Mouse (Mus musculus): ENCODE data around the gene Lasp1. TPM values are rescaled to one million over a fixed set of nuclear protein-coding genes. Genes with fewer than 3 reads are reported as not detected.
A peak's percentile ranks its signal among the peaks of the same experiment; 100 is the strongest.

Gene Lasp1
- polyA plus RNA-seq, 1 experiment from 2014 or later = 133 TPM

DNA sequence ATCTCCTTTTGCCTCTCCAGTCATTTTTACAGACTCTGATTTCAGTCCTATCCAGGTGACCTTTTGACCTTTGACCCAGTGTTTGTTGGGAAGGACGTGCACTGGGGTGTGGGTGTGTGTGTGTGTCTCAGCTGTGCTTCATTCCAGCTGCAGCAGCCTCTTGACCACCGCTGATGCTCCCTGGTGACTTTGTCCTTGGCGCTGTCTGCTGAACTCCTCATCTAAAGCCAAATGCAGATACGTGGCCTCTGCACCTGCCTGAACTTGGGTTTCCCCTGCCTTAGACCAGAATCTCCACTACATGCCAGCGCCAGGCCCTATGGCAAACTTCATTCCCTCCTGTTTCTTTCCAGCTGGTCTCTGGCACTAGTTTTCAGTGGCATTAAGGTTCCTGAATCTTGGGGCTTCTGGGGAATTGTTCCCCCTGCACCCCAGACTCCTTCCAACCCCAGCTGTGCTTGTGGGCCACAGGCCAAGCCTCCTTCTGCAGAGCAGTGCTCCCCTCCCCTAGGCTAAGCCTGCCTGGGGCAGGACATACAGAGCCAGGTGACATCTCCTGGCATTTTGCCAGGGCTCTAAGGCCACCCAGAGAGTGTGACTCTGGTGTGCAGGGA, 9.9 kb downstream of the Lasp1 start:
- Histone ChIP-seq H3K9me3 (ENCODE audit: low read length) (no peaks in the 10 kb centered on the region), H3K27me3 (ENCODE audit: insufficient read depth, low read length) (no peaks in the 10 kb centered on the region), H3K4me3 (ENCODE audit: low read length) (no peak overlapping the region), H3K4me2 (replicated peaks; ENCODE audit: low read depth, low read length) (peak overlapping the region; percentile 23; the same call in 1 of the 2 replicates), H3K4me1 (ENCODE audit: insufficient read depth, low read length) (peaks cover 100% of the 10 kb centered on the region), H3K36me3 (ENCODE audit: insufficient read depth, low read length) (0 out of 2 replicates have a peak, but pooled peaks cover 18% of the 10 kb centered on the region), H3K27ac (ENCODE audit: low read length) (peak overlapping the region; percentile 82), H3K9ac (replicated peaks; ENCODE audit: low read length) (peak overlapping the region; percentile 46; the same call in 1 of the 2 replicates)
- 44% methylated on average over 5 of the region's 5 CpGs for WGBS
- 0 out of 2 replicates have a peak, but pooled peaks have one; percentile 16 for ATAC-seq (ENCODE audit: low FRiP score, low TSS enrichment)

DNA sequence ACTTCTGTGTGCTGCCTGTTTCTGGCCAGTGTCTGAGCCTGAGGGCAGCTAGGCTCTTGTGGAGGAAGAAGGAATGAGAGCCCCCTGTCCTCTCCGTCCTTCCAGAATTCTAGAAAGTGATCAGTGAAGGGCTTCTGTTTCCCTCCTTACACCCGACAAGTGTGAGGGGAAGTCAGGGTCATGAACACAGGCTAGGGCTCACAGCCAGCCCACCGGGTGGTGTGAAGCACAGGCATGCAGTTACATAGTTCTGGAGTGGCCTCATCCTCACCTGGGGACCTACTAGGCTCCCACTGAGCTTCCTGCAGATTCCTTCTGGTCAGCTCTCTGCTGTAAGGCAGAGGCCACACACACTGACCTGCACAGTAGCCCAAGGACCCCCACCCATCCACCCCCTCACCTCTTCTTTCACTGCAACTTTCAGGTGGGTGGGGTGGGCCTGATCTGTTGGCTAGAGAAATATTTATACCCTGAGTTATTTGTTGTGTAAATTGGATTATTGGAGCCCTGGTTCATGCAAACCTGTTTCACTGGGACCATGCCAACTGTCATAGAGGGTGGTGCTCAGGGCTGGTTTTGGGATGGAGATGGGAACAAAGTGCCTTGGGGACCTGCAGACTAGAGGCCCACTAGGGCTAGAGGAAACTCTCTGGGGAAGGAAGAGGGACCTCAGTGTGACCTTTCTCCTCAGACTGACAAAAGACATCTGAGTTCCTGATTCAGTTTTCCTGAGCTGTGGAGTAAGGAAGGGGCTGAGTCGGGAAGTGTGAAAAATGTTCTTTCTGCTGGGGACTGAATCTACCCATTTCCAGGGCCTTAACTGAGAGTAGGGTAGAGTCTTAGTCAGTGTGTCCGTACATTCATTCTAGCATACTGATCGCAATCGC, 10.7 kb downstream of the Lasp1 start:
- peak overlapping the region; percentile 82 for H3K27ac ChIP-seq (ENCODE audit: low read length)
- H3K27me3 ChIP-seq (ENCODE audit: insufficient read depth, low read length) = no peaks in the 10 kb centered on the region
- 0 out of 2 replicates have a peak, but pooled peaks cover 18% of the 10 kb centered on the region for H3K36me3 ChIP-seq (ENCODE audit: insufficient read depth, low read length)
- peaks cover 100% of the 10 kb centered on the region for H3K4me1 ChIP-seq (ENCODE audit: insufficient read depth, low read length)
- H3K4me3 ChIP-seq (ENCODE audit: low read length) = no peak overlapping the region
- ATAC-seq (ENCODE audit: low FRiP score, low TSS enrichment) = no peak
- H3K4me2 ChIP-seq (replicated peaks; ENCODE audit: low read depth, low read length) = peak overlapping the region; percentile 23; the same call in 1 of the 2 replicates
- H3K9ac ChIP-seq (replicated peaks; ENCODE audit: low read length) = peak overlapping the region; percentile 46; the same call in 1 of the 2 replicates
- H3K9me3 ChIP-seq (ENCODE audit: low read length) = no peaks in the 10 kb centered on the region
- WGBS = 63% methylated on average over 7 of the region's 7 CpGs

DNA sequence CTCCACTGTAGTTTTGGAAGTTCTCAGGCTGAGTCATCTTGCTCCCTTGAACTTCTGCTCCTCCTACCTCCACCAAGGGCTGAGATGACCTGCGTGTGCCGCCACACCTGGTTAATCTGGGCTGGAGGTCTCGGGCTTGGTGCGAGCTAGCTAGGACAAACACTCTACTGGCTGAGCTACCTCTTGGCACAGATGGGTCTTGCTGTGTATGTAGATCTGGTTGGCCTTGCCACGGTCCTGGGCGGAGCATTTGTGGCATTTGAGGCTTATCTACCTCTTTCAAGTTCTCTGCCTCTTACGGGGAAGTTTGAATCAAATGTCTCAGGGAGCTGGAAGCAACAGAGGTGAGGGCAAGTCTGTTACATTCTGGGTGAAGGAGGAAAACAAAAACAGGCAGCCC, 11.6 kb downstream of the Lasp1 start:
- 0 out of 2 replicates have a peak, but pooled peaks cover 22% of the 10 kb centered on the region for H3K36me3 ChIP-seq (ENCODE audit: insufficient read depth, low read length)
- peak overlapping the region; percentile 82 for H3K27ac ChIP-seq (ENCODE audit: low read length)
- no peak overlapping the region for H3K4me2 ChIP-seq (replicated peaks; ENCODE audit: low read depth, low read length)
- no peak overlapping the region; the same call in 1 of the 2 replicates for H3K9ac ChIP-seq (replicated peaks; ENCODE audit: low read length)
- 74% methylated on average over 7 of the region's 7 CpGs for WGBS
- H3K4me1 ChIP-seq (ENCODE audit: insufficient read depth, low read length) = peaks cover 100% of the 10 kb centered on the region
- H3K4me3 ChIP-seq (ENCODE audit: low read length) = no peak overlapping the region
- no peaks in the 10 kb centered on the region for H3K27me3 ChIP-seq (ENCODE audit: insufficient read depth, low read length)
- H3K9me3 ChIP-seq (ENCODE audit: low read length) = no peaks in the 10 kb centered on the region
- ATAC-seq (ENCODE audit: low FRiP score, low TSS enrichment) = no peak

DNA sequence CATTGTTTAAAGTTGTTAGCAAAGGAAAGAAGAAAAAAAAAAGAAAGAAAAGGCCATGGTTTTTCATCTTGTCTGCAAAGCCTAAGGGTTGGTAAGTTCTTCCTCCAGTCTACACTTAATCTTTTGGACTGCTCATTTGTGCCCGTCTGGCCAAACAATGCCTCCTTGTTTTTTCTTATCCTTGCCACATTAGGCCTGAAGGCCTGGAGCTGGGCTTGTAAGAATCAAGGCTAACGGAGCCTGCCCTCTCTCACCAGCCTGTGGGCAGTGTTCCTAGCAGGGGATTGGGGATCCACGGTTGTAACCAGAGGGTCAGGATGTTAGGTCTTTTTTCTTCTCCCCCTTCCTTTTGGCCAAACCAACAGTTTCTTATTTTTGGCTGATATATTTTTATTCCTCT, 12.2 kb downstream of the Lasp1 start:
- peaks cover 100% of the 10 kb centered on the region for H3K4me1 ChIP-seq (ENCODE audit: insufficient read depth, low read length)
- peak overlapping the region; percentile 30; the same call in 1 of the 2 replicates for H3K4me2 ChIP-seq (replicated peaks; ENCODE audit: low read depth, low read length)
- H3K4me3 ChIP-seq (ENCODE audit: low read length) = no peak overlapping the region
- peak overlapping the region; percentile 82 for H3K27ac ChIP-seq (ENCODE audit: low read length)
- no peak for ATAC-seq (ENCODE audit: low FRiP score, low TSS enrichment)
- H3K27me3 ChIP-seq (ENCODE audit: insufficient read depth, low read length) = no peaks in the 10 kb centered on the region
- H3K36me3 ChIP-seq (ENCODE audit: insufficient read depth, low read length) = peaks cover 28% of the 10 kb centered on the region; the same call in 1 of the 2 replicates
- H3K9ac ChIP-seq (replicated peaks; ENCODE audit: low read length) = no peak overlapping the region; the same call in 1 of the 2 replicates
- no peaks in the 10 kb centered on the region for H3K9me3 ChIP-seq (ENCODE audit: low read length)
- WGBS = 55% methylated on average over 3 of the region's 3 CpGs

DNA sequence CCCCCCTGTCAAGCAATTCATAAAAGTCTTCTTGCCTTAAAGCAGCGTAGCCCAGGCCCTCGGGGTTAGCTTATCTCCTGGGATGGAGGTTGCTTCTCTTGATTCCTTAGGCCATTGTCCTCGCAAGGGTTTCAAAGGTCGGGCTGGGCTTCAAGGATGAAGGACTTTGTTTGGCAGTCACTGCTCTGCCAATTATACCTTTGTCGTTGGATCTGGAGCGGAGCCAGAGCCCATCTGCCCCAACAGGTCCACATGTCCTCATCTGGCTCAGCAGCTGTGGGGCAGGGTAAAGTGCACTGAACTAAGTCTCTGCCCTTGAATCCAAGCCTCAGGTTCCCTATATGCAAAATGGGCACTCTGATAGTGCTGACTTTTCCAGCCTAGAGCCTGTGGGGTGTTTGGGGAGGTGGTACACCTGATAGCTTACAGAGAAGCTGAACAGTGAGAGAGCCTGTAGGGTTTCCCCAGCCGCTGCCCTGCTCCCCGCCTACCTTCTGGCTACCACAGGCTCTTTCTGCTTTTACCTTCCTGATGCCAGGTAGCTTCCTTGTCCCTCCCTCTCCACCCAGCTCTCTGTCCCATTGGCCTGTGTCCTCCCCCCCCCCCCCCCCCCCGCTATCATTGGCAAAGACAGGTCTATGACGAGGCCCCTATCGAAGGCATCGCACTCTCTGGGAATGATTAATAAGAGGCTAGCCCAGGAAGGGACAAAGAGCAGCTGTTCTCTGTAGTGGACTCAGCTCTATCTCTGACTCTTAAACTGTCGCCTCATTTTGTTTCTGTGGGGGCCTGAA, 13.0 kb downstream of the Lasp1 start:
- 0 out of 2 replicates have a peak overlapping the region, but pooled peaks have one; percentile 2 for H3K4me3 ChIP-seq (ENCODE audit: low read length)
- peak overlapping the region; percentile 35 for H3K4me2 ChIP-seq (replicated peaks; ENCODE audit: low read depth, low read length)
- no peaks in the 10 kb centered on the region for H3K27me3 ChIP-seq (ENCODE audit: insufficient read depth, low read length)
- peaks cover 34% of the 10 kb centered on the region for H3K36me3 ChIP-seq (ENCODE audit: insufficient read depth, low read length)
- no peaks in the 10 kb centered on the region for H3K9me3 ChIP-seq (ENCODE audit: low read length)
- peak; percentile 46 for ATAC-seq (ENCODE audit: low FRiP score, low TSS enrichment)
- H3K27ac ChIP-seq (ENCODE audit: low read length) = peak overlapping the region; percentile 90
- 44% methylated on average over 11 of the region's 13 CpGs for WGBS
- peak overlapping the region; percentile 41 for H3K9ac ChIP-seq (replicated peaks; ENCODE audit: low read length)
- peaks cover 99% of the 10 kb centered on the region for H3K4me1 ChIP-seq (ENCODE audit: insufficient read depth, low read length)

DNA sequence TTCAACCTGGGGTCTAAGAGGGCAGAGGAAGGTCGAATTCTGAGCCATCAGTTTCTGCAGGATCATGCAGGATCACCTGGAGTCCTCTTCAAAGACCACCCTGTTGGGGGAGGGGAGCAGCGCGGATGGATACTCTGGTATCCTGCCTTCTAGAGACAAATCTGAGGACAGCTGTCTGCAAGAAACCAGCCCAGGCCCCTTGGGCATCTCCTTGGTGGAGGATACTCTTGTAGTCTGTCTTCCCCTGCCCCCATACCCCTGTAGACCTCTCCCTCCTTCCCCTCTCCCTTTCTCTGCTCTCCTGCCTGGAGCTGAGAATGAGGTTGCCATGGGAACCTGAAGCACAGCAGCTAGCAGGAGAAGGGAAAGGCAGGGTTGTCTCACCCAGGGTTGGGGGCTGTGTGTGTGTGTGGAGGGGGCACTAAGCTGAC, 13.7 kb downstream of the Lasp1 start:
- no peak overlapping the region; the same call in 1 of the 2 replicates for H3K9ac ChIP-seq (replicated peaks; ENCODE audit: low read length)

DNA sequence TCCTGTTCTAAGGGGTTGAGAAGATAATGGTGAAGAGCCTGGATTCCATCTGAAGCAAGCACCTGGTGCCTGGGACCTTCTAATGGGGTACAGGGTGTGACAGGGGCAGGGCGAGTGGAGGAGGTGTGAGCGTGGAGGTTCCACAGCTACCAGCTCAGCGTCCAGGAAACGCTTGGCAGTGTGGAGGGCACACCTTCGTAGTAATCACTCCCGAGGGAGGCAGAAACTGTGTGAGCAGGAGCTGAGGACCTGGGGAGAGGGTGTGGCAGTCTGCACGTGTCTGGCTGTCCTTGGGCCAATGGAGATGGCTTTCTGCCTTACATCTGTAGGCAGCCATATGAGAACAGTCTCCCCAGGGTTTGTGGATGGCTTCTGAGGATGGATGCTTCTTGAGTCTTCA, 14.3 kb downstream of the Lasp1 start:
- Histone ChIP-seq H3K4me1 (ENCODE audit: insufficient read depth, low read length) (peaks cover 99% of the 10 kb centered on the region), H3K36me3 (ENCODE audit: insufficient read depth, low read length) (peaks cover 33% of the 10 kb centered on the region), H3K9me3 (ENCODE audit: low read length) (no peaks in the 10 kb centered on the region), H3K4me3 (ENCODE audit: low read length) (no peak overlapping the region), H3K27ac (ENCODE audit: low read length) (peak overlapping the region; percentile 90), H3K9ac (replicated peaks; ENCODE audit: low read length) (no peak overlapping the region), H3K27me3 (ENCODE audit: insufficient read depth, low read length) (no peaks in the 10 kb centered on the region), H3K4me2 (replicated peaks; ENCODE audit: low read depth, low read length) (no peak overlapping the region)
- 46% methylated on average over 7 of the region's 7 CpGs for WGBS
- no peak for ATAC-seq (ENCODE audit: low FRiP score, low TSS enrichment)

More for the DNA sequence above, 13.7 kb downstream of the Lasp1 start:
- WGBS = 53% methylated on average over 3 of the region's 3 CpGs
- Histone ChIP-seq H3K9me3 (ENCODE audit: low read length) (no peaks in the 10 kb centered on the region), H3K36me3 (ENCODE audit: insufficient read depth, low read length) (peaks cover 32% of the 10 kb centered on the region), H3K4me1 (ENCODE audit: insufficient read depth, low read length) (peaks cover 99% of the 10 kb centered on the region), H3K27me3 (ENCODE audit: insufficient read depth, low read length) (no peaks in the 10 kb centered on the region), H3K27ac (ENCODE audit: low read length) (peak overlapping the region; percentile 90), H3K4me3 (ENCODE audit: low read length) (no peak overlapping the region), H3K4me2 (replicated peaks; ENCODE audit: low read depth, low read length) (peak overlapping the region; percentile 35)
- no peak for ATAC-seq (ENCODE audit: low FRiP score, low TSS enrichment)

DNA sequence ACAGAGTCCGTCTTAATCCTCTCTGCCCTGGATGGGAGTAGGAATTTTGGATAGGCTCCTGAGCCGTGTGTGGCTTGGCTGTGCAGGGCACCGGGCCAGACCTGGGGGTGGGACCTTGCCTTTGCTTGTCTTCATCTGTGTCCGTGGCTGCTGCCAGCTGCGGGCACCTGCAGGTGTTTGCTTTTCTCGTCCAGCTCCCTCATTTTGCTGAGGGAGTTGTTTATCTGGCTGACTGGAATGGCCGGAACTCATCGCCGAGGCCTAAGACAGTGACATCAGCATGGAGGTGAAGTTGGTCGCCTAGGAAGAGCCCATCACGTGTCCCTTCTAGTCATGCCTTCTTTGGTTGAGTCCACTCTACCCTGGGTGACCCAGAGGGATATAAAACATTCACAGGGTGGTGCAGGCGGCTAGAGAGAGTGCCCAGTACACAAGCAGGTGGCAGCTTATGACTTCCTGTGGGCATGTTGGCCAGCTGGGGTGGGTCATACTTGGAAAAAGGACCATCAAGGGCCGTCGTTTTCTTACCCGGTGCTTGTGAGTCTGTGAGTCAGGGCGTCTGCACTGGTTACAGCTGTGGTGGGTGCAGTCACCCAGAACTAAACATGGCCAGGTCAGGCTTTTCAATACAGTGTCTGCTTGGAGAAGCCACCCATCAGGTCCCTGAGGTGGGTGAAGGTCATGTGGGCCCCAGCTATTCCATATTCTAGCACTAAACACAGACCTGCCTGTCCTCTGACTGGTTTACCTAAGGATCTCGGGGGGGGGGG, 15.1 kb downstream of the Lasp1 start:
- Histone ChIP-seq H3K9ac (replicated peaks; ENCODE audit: low read length) (no peak overlapping the region), H3K27me3 (ENCODE audit: insufficient read depth, low read length) (no peaks in the 10 kb centered on the region), H3K27ac (ENCODE audit: low read length) (peak overlapping the region; percentile 90), H3K4me1 (ENCODE audit: insufficient read depth, low read length) (peaks cover 99% of the 10 kb centered on the region), H3K4me3 (ENCODE audit: low read length) (no peak overlapping the region), H3K36me3 (ENCODE audit: insufficient read depth, low read length) (peaks cover 30% of the 10 kb centered on the region), H3K9me3 (ENCODE audit: low read length) (no peaks in the 10 kb centered on the region), H3K4me2 (replicated peaks; ENCODE audit: low read depth, low read length) (no peak overlapping the region)
- 47% methylated on average over 17 of the region's 17 CpGs for WGBS
- peak; percentile 43; the same call in 1 of the 2 replicates for ATAC-seq (ENCODE audit: low FRiP score, low TSS enrichment)

DNA sequence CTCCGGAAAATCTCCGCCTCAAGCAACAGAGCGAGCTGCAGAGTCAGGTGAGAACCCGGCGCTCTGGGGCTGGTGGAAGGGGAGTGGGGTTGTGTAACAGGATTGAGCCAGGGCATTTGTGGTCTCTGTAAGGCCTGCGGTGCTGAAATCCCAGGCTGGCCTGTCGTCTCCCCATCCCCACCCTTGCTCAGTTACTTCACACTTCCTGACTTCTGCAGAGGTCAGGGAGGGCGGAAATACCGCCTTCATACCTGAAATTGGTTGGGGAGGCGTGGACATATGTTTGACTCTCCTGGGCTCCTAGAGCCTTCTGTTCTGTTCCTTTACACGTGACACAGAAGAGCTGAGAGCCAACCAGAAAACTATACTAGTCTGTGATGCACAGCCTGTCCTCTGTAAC, 16.9 kb downstream of the Lasp1 start:
- no peak overlapping the region for H3K27ac ChIP-seq (ENCODE audit: low read length)
- no peak overlapping the region for H3K9ac ChIP-seq (replicated peaks; ENCODE audit: low read length)
- peaks cover 89% of the 10 kb centered on the region for H3K4me1 ChIP-seq (ENCODE audit: insufficient read depth, low read length)
- WGBS = 74% methylated on average over 11 of the region's 11 CpGs
- no peaks in the 10 kb centered on the region for H3K27me3 ChIP-seq (ENCODE audit: insufficient read depth, low read length)
- ATAC-seq (ENCODE audit: low FRiP score, low TSS enrichment) = no peak
- no peaks in the 10 kb centered on the region for H3K9me3 ChIP-seq (ENCODE audit: low read length)
- no peak overlapping the region for H3K4me3 ChIP-seq (ENCODE audit: low read length)
- no peak overlapping the region for H3K4me2 ChIP-seq (replicated peaks; ENCODE audit: low read depth, low read length)
- H3K36me3 ChIP-seq (ENCODE audit: insufficient read depth, low read length) = peaks cover 29% of the 10 kb centered on the region
